Mouse (Mus musculus) frontal cortex, postnatal 14 days (tissue): ENCODE measurements at regions not wholly inside any gene's neighbourhood (a gene's known extent, or its start where the extent isn't known, plus 50 kb on each side); places are given as distances from the start of the nearest gene placed in this dataset.

Source experiments
- DNase-seq, 2 experiments: peaks; one replicate each; pipeline ENCODE4 v3.0.0; 2022; ENCODE audit warnings: low spot score in 2 of 2

GRCm38 (mm10) chr5:85706598-85706997, 358.8 kb downstream of the Cenpc1 start:
- no peak for DNase-seq

DNA sequence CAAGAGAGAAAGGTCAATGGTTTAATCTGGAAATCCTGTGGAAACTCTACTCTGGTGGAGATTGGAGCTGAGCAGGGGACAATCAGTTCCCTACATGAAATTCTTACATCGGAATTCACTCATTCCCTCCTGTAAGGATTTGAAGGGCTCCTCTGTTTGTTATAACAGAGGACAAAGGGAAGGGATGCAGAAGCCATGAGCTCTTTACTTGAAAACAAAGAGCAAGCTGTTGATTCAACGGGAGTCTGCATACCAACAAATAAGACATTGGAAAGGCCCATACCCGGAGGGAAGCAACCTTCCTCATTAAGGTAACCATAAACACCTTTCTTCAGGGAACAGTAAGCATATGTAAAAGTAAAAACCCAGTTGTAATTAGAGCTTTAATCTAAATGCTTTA, 359.3 kb downstream of the Cenpc1 start:
- no peak for DNase-seq

DNA sequence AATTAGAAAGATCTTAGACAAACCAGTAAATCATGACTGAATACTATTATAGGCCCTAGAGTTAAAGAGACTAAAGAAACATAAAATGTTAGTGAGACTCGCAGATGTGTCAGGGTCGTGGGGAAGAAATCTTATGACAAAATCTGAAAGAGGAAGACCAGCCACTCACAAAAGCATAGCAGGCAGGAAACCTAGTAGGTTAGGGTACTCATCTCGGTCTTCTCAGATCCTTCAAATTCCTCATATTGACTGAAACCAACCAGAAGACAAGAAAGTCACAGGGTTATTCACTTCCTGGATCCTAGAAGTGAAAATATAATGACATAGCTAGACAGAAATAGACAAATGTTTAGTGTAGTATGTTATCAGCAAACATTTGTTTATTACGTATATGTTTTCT, 387.5 kb downstream of the Cenpc1 start:
- no peak for DNase-seq

DNA sequence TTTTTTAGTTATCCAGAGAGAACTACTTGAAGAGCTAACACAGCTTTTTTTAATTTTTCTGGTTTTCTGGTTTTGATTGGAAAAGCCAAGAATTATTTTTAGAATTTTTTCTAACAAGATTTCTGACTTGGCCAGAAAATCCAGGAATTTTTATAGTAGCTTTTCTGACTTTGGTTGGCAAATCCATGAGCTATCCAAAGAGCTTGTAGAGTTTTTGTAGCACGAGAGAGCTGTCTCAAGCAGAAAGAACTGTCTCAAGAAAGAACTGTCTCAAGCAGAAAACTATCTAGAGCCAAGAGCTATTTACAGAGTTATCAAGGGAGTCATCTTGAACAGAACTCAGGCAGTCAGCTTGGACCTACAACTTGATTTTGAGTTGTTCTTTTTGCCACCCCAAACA, 394.3 kb downstream of the Cenpc1 start:
- no peak for DNase-seq

- DNase-seq, result no peak
These were observed 403.9 kb downstream of the Cenpc1 start for GRCm38 (mm10) chr5:85661487-85661886.

- DNase-seq, result no peak
These were observed 444.3 kb downstream of the Cenpc1 start for GRCm38 (mm10) chr5:85621078-85621477.

DNA sequence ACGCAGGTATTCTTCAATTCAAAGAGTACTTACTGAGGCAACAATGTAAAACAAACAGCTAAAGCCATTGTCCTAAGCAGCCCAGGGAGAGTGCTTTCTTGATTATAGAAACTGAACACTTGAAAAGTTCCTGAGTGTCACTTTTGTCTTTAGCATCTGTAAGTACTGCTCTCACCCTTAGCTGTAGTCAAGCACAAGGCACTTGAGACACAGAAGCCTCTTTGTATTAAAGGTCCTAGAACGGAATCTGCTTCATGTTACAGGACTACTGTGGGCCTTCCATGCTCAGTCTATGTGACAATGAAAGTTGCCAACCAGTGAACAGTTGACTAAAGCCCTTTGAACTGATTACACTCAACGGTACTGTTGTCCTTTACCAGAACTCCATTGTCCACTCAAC, 450.6 kb downstream of the Cenpc1 start:
- DNase-seq, result no peak

DNA sequence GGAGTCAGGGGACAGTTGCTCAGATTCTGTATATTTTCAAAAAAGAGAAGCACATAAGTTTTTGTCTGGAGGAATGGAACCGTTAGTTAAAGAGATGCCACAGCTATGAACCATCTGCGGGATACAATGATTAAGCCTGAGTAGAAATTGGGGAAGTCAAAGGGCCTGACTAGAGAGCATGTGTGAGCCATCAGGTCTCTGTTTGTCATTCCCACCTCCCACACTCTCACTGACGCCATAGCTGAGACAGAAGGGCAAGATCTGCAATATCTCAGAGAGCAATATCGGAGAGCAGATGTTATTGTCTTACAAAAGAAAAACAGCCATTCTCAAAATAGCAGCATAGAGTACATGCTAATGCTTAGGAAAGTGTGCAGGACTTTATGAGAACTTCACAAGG, 452.8 kb downstream of the Cenpc1 start:
- DNase-seq, result no peak

DNA sequence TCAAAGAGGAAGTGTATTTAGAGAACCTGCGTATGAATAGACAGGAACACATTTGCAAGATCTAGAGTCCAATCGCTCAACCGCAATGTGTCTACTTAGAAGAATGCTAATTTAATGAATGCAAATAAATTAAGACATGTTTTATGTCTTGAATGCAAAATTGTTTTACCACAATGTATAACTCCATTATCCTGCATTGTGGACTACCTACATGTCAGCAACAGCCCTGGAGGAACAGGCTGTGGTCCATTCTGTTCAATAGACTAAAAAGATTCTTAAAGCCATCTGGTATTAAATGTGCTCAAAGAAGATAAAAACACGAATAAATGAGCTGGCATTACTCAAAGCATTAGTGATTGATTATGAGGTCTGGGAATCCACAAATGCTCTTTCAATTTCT, 456.3 kb downstream of the Cenpc1 start:
- DNase-seq, result no peak

DNA sequence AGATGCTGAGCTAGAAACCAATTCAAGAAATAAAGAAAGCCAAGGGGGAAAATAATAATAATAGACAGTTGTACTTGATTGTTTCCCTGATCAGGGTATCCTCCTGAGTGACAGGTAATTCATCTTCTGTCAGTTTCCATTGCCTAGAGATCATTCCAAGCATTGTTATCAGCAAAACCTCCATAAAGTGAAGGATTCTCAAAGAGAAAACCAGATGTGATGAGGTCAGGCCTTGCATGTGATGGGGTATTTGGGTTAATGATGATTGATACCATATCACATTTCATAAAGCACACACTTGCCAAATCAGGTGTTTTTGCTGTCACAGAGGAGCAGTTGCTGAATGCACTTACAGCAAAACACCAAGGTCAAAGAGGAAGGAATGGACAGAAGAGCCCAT, 467.2 kb downstream of the Cenpc1 start:
- DNase-seq, result no peak

DNA sequence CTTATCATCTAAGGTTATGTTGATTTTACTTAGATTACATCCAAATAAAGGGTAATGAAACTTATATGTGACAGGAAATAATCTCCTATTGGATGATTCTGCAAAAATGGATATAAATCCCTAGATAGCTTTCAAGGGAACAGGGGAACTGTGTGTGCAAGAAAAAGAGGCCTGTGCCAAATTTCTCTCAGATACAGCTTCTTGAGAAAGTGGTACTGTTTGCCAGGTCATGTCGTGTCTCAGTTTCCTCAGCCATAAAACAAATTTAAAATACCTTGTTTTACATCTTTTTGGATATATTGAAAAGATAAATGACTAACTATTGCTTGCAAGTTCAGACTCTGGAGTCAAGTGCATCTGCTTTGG, 470.3 kb downstream of the Cenpc1 start:
- DNase-seq, result no peak

DNA sequence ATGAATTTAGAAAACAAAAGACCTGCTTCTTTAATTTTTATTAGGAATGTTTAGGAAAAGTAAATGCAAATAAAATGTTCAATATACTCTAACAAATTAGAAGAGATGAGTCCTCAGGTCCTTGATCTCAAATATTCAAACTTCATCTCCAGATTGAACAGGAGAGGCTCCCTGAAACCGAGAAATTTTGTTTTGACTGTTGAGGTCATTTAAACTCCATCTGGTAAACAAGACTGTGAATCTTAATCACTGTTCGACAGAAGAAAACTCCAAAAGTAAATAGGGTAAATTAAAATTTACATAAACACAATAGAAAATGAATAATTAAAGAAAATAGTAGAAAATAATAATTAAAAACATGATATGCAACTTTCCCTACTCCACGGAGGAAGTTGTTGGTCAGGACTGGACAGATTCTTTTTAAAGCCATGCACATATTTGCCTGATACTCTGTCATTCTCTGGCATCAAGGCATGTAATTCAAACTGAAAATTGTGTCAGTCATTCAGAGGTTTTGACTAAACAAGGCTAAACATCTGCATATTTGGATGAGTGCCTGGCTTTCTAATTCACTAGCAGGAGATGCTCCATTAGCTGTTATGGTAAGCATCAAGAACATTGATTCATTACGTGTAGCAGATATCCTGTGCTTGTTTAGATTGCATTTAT, 470.8 kb downstream of the Cenpc1 start:
- DNase-seq, result no peak

DNA sequence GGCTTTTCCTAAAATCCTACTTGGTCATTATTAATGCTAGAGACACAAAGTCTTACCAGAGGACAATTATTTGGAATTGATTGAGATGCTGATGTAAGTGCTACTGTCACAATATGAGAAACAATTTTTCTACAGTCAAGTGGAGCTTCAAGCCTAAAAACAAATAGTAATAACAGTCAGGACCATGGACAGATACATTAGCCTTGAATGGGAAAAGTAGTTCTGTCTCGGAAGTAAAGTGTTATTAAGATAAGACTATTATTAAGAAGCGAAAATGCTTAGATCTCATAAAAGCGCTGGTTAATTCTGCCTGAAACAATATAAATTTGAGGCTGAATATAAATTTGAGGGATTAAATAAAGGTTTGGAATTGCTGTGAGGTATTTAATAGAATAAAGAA, 473.1 kb downstream of the Cenpc1 start:
- no peak for DNase-seq

DNA sequence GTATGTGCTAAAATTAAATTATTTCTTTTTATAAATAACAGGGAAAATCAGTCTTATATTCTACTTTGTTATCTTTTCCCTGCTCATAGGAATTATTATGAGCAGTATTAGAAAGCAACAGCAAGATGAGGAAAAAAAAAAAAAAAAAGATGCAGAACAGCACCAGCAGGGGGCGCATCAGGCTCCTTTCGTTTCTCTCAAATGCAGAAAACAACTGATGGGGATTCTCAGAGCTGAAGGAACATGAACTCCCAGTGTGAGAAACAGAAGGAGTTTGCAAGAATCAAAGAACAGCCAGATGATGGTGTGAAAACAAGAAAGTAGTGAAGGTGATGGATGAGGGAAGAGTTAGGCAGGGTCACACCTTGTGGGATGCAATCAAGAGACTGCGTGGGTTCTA, 478.7 kb downstream of the Cenpc1 start:
- DNase-seq, result peak in 1 of 2 experiments; percentile 8

GRCm38 (mm10) chr5:85572531-85572930, 492.9 kb downstream of the Cenpc1 start:
- DNase-seq, result no peak

- peak in 1 of 2 experiments; percentile 9 for DNase-seq
These were observed 493.4 kb downstream of the Cenpc1 start for GRCm38 (mm10) chr5:85571967-85572366.

GRCm38 (mm10) chr5:85571381-85571780, 494.0 kb downstream of the Cenpc1 start:
- no peak for DNase-seq

DNA sequence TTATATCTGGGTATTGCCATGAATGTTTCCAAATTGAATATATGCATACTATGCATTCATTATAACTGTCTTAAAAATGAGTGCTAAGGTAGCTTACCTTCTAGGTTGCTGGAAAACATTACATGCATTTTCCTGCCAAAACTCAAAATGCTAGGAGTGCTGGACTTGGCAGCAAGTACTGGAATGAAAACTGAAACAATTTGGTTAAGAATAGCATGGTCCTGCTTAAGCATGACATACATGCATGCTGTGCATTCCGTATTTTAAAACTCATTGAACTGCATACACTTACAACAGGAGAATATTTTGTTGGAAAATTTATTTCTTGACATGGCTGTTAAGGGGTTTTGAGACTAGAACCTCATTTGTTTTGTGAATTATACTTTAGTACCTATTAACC, 529.1 kb downstream of the Cenpc1 start:
- no peak for DNase-seq

DNA sequence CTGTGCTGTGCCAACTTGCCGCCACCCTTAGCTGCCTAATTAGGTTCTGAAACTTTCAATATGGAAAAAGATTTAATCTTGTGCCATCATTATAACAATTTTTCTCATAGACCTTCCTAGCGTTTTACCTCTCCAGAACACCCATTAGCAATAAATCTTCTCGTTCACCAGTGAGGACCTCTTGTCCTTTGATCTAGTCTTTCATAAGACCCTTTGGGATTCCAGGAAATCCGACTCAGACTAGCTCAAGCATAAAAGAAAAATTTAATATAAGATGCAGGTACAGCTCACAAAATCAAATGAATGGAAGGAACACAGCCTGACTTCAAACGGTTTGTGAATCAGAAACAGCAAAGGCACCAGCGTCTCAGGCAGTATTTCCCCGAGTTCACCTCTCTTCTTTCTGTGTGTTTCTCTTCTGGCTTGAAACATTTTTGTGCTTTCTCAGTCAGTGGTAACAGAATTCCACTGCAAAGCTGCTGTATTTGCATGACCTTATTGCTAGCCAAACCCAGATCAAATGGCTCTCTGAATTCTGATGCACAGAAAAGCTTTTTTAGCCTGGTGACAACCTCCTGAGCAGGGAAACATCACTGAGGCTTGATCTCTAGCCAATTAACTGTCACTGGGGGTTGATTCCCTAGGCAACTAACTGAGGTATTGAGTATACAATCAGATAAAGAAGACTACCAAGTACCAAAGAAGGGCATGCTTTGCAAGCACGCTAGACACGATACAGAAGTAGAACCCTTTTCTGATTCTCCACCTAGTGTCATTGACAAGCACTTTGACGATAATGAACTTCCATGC, 539.8 kb downstream of the Cenpc1 start:
- DNase-seq, result no peak

DNA sequence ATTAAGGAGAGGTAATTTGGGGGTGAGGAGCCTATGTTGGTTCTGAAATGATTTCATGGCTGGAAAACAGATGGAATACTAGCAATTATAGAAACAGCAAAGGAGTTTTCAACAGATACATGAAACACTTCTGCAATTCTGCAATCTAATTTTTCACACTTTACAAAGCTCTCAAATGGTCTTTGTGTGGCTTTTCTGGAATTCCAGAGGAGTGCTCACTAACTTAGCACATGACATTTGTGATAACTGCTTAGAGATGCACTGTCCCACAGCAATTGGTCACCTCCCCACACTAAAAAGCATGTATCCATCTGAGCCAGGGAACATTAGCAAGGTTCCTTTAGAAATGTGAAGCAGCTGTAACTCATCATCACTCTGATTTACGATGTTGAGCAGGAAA, 560.1 kb downstream of the Cenpc1 start:
- no peak for DNase-seq

DNA sequence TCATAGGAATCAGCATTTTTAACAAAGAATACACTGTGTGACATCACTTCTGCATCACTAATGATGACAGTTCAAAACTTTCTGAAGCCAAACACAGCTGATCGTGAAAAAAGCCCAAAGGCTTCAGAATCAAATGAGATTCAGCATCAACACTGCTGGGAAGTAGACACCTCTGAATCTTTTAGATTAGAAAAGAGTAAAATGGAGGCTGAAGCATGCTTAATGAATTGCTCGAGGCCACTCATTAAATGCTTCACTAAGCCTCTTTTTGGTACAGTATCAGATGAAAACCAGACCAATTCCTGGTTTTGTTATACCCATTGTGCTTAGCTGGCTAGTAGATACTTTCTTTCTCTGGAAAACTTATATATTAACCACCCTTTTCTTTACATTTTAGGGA, 568.1 kb downstream of the Cenpc1 start:
- no peak for DNase-seq

DNA sequence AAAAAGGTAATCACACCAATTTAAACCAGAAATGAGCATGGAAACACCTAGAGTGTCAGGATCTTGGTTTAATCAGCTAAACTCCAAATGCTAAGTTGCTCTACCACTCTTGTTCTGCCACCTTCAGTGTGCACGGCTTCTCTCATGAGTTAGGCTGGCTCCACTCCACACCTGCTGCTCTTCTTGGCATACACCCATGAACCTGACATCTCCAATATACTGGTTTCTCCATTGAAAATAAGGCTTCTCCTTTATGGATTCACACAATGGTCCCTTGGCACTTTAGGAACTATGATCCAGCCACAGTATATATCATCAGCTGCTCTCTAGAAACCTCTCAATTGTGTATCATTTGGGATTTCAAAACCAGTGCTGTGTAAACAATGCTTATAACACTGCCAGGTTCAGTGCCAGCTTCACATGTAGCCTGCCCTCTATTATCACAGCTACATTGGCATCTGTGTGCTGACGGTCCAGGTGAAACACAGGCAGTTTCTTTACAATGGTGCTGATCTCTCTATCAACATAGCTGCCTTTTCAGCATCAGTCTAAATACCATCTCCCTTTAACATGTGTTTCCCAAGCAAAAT, 579.6 kb downstream of the Cenpc1 start:
- no peak for DNase-seq

DNA sequence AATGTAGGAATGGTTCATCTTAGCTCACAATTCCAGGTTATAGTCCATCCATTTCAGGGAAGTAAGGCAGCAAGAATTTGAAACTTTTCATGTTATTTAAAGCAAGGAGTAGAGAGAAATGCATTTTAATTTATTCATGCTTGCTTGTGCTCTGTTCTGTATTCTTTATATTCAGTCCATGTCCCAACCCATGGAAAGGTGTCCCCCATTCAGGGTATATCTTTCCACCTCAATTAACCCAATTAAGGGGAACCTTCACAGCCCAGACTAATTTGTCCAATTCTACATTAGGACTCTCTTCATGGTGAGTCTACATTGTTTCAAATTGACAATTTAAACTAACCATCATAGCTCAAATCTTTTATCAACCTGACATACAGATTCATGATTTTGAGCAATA, 580.2 kb downstream of the Cenpc1 start:
- no peak for DNase-seq
